8 mouse cellular contexts compared by ENCODE assay signal in genomic region chr16:34440019-34440615, GRCm38 (mm10).
DNase-seq lines count a peak whose midpoint lies in the region; ATAC-seq lines count a peak whose summit lies in the region.

No protein-coding gene starts in this region.

- H3K27me3 ChIP-seq in hindbrain, embryonic 13.5 days = no peaks in the 10 kb centered on the region
- no peaks in the 10 kb centered on the region for H3K27me3 ChIP-seq in hindbrain, embryonic 11.5 days (ENCODE audit: control insufficient read depth, insufficient read depth, low read length)
- no peaks in the 10 kb centered on the region for H3K27me3 ChIP-seq in forebrain, embryonic 15.5 days

- peaks cover 56% of the 10 kb centered on the region for H3K4me1 ChIP-seq in hindbrain, embryonic 13.5 days (replicated peaks)
- peaks cover 4% of the 10 kb centered on the region; the same call in 1 of the 2 replicates for H3K4me1 ChIP-seq in hindbrain, embryonic 11.5 days (replicated peaks; ENCODE audit: control insufficient read depth, insufficient read depth, low read length)
- H3K4me1 ChIP-seq in forebrain, embryonic 15.5 days = peaks cover 23% of the 10 kb centered on the region

- H3K9me3 ChIP-seq in hindbrain, embryonic 13.5 days = no peaks in the 10 kb centered on the region
- no peaks in the 10 kb centered on the region for H3K9me3 ChIP-seq in hindbrain, embryonic 11.5 days (ENCODE audit: control insufficient read depth, low read length)
- no peaks in the 10 kb centered on the region for H3K9me3 ChIP-seq in forebrain, embryonic 15.5 days

- WGBS in hindbrain, embryonic 13.5 days = 77% methylated on average over 8 of the region's 8 CpGs
- WGBS in hindbrain, embryonic 11.5 days = 84% methylated on average over 8 of the region's 8 CpGs
- WGBS in forebrain, embryonic 15.5 days = 76% methylated on average over 8 of the region's 8 CpGs

- DNase-seq in hindbrain, embryonic 11.5 days (ENCODE audit: low spot score) = no peak
- DNase-seq in 3134 (ENCODE audit: extremely low read depth, insufficient read length, low spot score) = peak; percentile 25
- peak; percentile 34 to 75 for DNase-seq in left cerebral cortex, postnatal 10 days (ENCODE audit: extremely low spot score in 1 of 2, low spot score in 2 of 2)
- no peak for DNase-seq in adrenal gland, postnatal 10 days
- DNase-seq in thymus, postnatal 10 days (ENCODE audit: low spot score in 2 of 2) = no peak
- DNase-seq in spleen, postnatal 36 days (ENCODE audit: low spot score in 2 of 2) = no peak

- no peak overlapping the region for H3K4me2 ChIP-seq in hindbrain, embryonic 13.5 days
- H3K4me2 ChIP-seq in hindbrain, embryonic 11.5 days (replicated peaks; ENCODE audit: low read depth, low read length) = no peak overlapping the region
- no peak overlapping the region for H3K4me2 ChIP-seq in forebrain, embryonic 15.5 days (replicated peaks)

- no peaks in the 10 kb centered on the region for H3K36me3 ChIP-seq in hindbrain, embryonic 13.5 days
- H3K36me3 ChIP-seq in hindbrain, embryonic 11.5 days (ENCODE audit: control insufficient read depth, insufficient read depth, low read length) = no peaks in the 10 kb centered on the region
- no peaks in the 10 kb centered on the region for H3K36me3 ChIP-seq in forebrain, embryonic 15.5 days

- H3K4me3 ChIP-seq in hindbrain, embryonic 13.5 days = no peak overlapping the region
- no peak overlapping the region for H3K4me3 ChIP-seq in hindbrain, embryonic 11.5 days (ENCODE audit: low read depth, low read length)
- H3K4me3 ChIP-seq in forebrain, embryonic 15.5 days = no peak overlapping the region

- no peak overlapping the region for H3K9ac ChIP-seq in hindbrain, embryonic 13.5 days
- H3K9ac ChIP-seq in hindbrain, embryonic 11.5 days (ENCODE audit: low read depth, low read length) = no peak overlapping the region
- H3K9ac ChIP-seq in forebrain, embryonic 15.5 days (replicated peaks) = no peak overlapping the region

- peak overlapping the region; percentile 73 for H3K27ac ChIP-seq in hindbrain, embryonic 13.5 days
- H3K27ac ChIP-seq in hindbrain, embryonic 11.5 days (ENCODE audit: low read depth, low read length) = no peak overlapping the region
- H3K27ac ChIP-seq in forebrain, embryonic 15.5 days (replicated peaks) = peak overlapping the region; percentile 69; the same call in 1 of the 2 replicates

- intact Hi-C loops in left cerebral cortex, postnatal 10 days (cut with DNase I) = no loop called here

- ATAC-seq in hindbrain, embryonic 13.5 days (ENCODE audit: low FRiP score) = no peak; the same call in 1 of the 2 replicates
- ATAC-seq in hindbrain, embryonic 11.5 days (ENCODE audit: low FRiP score) = no peak
- 0 out of 2 replicates have a peak, but pooled peaks have one; percentile 33 for ATAC-seq in forebrain, embryonic 15.5 days (replicated peaks)

Comparison
In these comparisons a context has a peak if more than half of its experiments do, and no peak if none do; other contexts are left out.
1. DNase-seq: peak in 3134 (single experiment) and left cerebral cortex, postnatal 10 days (2 of 2); none in hindbrain, embryonic 11.5 days (single experiment), adrenal gland, postnatal 10 days (single experiment), thymus, postnatal 10 days (0 of 2) and spleen, postnatal 36 days (0 of 2).